Comparison of ENCODE assay signal across 15 mouse cellular contexts in the genomic region with DNA sequence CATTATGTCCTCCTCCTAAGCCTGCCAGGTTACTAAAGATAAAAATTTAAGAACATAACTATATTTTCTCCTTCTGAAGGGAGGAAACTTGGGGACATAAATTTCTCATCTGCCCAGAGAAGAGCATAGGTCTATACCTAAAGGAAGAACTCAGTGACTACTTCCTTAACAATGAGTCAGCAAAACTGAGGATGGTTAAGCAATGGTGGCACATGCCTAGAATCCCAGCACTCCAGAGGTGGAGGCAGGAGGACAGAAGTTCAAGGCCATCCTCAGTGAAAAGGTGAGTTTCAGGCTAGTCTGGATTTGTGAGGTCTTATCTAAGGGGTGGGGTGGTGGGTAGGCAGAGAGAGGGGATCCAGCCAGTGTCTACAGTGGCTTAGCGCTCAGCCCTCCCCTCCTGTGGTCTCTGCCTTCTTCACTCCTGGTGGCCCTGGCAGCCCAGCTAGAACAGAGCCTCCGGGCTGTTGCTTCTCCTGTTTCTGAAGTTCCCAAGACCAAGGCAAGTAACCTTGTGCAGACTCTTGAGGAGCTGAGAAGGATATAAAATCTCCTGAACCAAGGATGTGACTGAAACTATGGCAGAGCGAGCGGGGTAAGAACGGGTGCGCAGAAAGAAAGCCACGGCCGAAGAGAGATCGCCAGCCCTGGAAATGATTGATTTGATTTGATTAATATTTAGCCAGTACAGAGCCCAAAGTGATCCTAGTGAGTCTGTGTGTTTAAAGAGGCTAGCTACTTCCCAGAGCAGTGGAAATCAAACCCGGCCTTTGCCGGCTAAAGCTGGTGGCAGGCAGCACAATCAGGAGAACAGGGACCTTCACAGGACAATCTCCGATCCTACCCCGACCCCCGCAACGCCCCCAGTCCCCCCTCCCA.
DNase-seq lines count a peak whose midpoint lies in the region; ATAC-seq and TF ChIP-seq lines count a peak whose summit lies in the region.
"Had no signal": no experiment of that assay in that cellular context is flagged by ENCODE, and none has a peak within 500 bp of the region (broad histone marks: within the 10 kb centered on the region; RNA-seq: fewer than 3 reads in every experiment).

No protein-coding gene starts in this region.

- intact Hi-C loops in gastrocnemius, postnatal 14 days (cut with DNase I; ENCODE audit: low total_unique reads) = no loop called here
- intact Hi-C loops in left cerebral cortex, postnatal 25 days (cut with DNase I) = no loop called here

- 26% methylated on average over 15 of the region's 15 CpGs for WGBS in lung, embryonic 16.5 days
- 38% methylated on average over 15 of the region's 15 CpGs for WGBS in intestine, embryonic 15.5 days
- WGBS in liver, postnatal 0 days (ENCODE audit: insufficient replicate concordance) = 42% methylated on average over 15 of the region's 15 CpGs
- 65% methylated on average over 15 of the region's 15 CpGs for WGBS in thymus, adult 2 months

- no peak for TF ChIP-seq POLR2A in thymus, adult 2 months (IDR thresholded peaks at IDR 0.05; ENCODE audit: control insufficient read depth, extremely low read depth, insufficient read depth, low read length, poor library complexity)

- no peak for ATAC-seq in lung, embryonic 16.5 days (ENCODE audit: low read depth)
- ATAC-seq in intestine, embryonic 15.5 days = peak; percentile 77
- peak; percentile 85 for ATAC-seq in liver, postnatal 0 days
- ATAC-seq: CD4-positive, CD25-positive, alpha-beta regulatory T cell, adult 4 months had no signal

- TF ChIP-seq EP300 in liver, postnatal 0 days (IDR thresholded peaks at IDR 0.05; ENCODE audit: low read depth) = no peak

- no peak for TF ChIP-seq CTCF in liver, postnatal 0 days (IDR thresholded peaks at IDR 0.05; ENCODE audit: low read depth)
- TF ChIP-seq CTCF in thymus, adult 2 months (IDR thresholded peaks at IDR 0.05; ENCODE audit: borderline replicate concordance, control insufficient read depth, extremely low read depth, insufficient read depth, low read length, poor library complexity) = no peak

- no peak overlapping the region for H3K9ac ChIP-seq in lung, embryonic 16.5 days (ENCODE audit: low read length)
- H3K9ac ChIP-seq in intestine, embryonic 15.5 days = no peak overlapping the region
- H3K9ac ChIP-seq in liver, postnatal 0 days (replicated peaks) = no peak overlapping the region
- H3K9ac ChIP-seq: embryonic facial prominence, embryonic 12.5 days; hindbrain, embryonic 14.5 days had no signal

- H3K4me2 ChIP-seq in lung, embryonic 16.5 days (ENCODE audit: low read depth, low read length) = peak overlapping the region; percentile 27; the same call in 1 of the 2 replicates
- H3K4me2 ChIP-seq in intestine, embryonic 15.5 days (replicated peaks) = peak overlapping the region; percentile 32
- H3K4me2 ChIP-seq in liver, postnatal 0 days (ENCODE audit: low read depth, low read length) = peak overlapping the region; percentile 61
- H3K4me2 ChIP-seq: embryonic facial prominence, embryonic 12.5 days; heart, embryonic 11.5 days; hindbrain, embryonic 14.5 days had no signal

- peak overlapping the region; percentile 2; the same call in 1 of the 2 replicates for H3K4me3 ChIP-seq in lung, embryonic 16.5 days (ENCODE audit: low read length)
- no peak overlapping the region for H3K4me3 ChIP-seq in intestine, embryonic 15.5 days (replicated peaks)
- H3K4me3 ChIP-seq in liver, postnatal 0 days (ENCODE audit: low read depth, low read length) = no peak overlapping the region
- no peak overlapping the region for H3K4me3 ChIP-seq in thymus, adult 2 months (ENCODE audit: control insufficient read depth, insufficient read depth, low read length)
- H3K4me3 ChIP-seq: embryonic facial prominence, embryonic 12.5 days had no signal

- H3K27ac ChIP-seq in lung, embryonic 16.5 days (ENCODE audit: low read length) = no peak overlapping the region
- H3K27ac ChIP-seq in intestine, embryonic 15.5 days = no peak overlapping the region
- no peak overlapping the region for H3K27ac ChIP-seq in liver, postnatal 0 days (ENCODE audit: low read depth)
- H3K27ac ChIP-seq in thymus, adult 2 months (ENCODE audit: control insufficient read depth, insufficient read depth, low read length) = no peak overlapping the region
- H3K27ac ChIP-seq: embryonic facial prominence, embryonic 12.5 days; hindbrain, embryonic 14.5 days had no signal

- no peaks in the 10 kb centered on the region for H3K36me3 ChIP-seq in lung, embryonic 16.5 days (ENCODE audit: control insufficient read depth, insufficient read depth, low read length)
- no peaks in the 10 kb centered on the region for H3K36me3 ChIP-seq in intestine, embryonic 15.5 days
- H3K36me3 ChIP-seq in liver, postnatal 0 days (replicated peaks; ENCODE audit: insufficient read depth, low read length) = no peaks in the 10 kb centered on the region
- no peaks in the 10 kb centered on the region for H3K36me3 ChIP-seq in thymus, adult 2 months (ENCODE audit: control insufficient read depth, insufficient read depth, low read length)
- H3K36me3 ChIP-seq: embryonic facial prominence, embryonic 12.5 days had no signal

- H3K4me1 ChIP-seq in lung, embryonic 16.5 days (replicated peaks; ENCODE audit: control insufficient read depth, insufficient read depth, low read length) = no peaks in the 10 kb centered on the region
- no peaks in the 10 kb centered on the region for H3K4me1 ChIP-seq in intestine, embryonic 15.5 days (replicated peaks)
- 0 out of 2 replicates have a peak, but pooled peaks cover 2% of the 10 kb centered on the region for H3K4me1 ChIP-seq in liver, postnatal 0 days (ENCODE audit: insufficient read depth)
- no peaks in the 10 kb centered on the region for H3K4me1 ChIP-seq in thymus, adult 2 months (replicated peaks; ENCODE audit: control insufficient read depth, insufficient read depth, low read length)

- H3K27me3 ChIP-seq in lung, embryonic 16.5 days (ENCODE audit: control insufficient read depth, insufficient read depth, low read depth, low read length) = no peaks in the 10 kb centered on the region
- no peaks in the 10 kb centered on the region for H3K27me3 ChIP-seq in intestine, embryonic 15.5 days (replicated peaks)
- no peaks in the 10 kb centered on the region for H3K27me3 ChIP-seq in liver, postnatal 0 days (ENCODE audit: insufficient read depth, low read length)
- H3K27me3 ChIP-seq in thymus, adult 2 months (ENCODE audit: control insufficient read depth, insufficient read depth, low read length) = no peaks in the 10 kb centered on the region
- H3K27me3 ChIP-seq: embryonic facial prominence, embryonic 12.5 days had no signal

- DNase-seq in lung, adult 18-20 months = no peak
- peak; percentile 41 for DNase-seq in kidney, postnatal 10 days
- DNase-seq in liver, postnatal 0 days = peak; percentile 16
- DNase-seq in thymus, adult 2 months = no peak
- no peak for DNase-seq in gastrocnemius, postnatal 14 days
- DNase-seq in left cerebral cortex, postnatal 25 days (ENCODE audit: low spot score in 2 of 2) = no peak
- DNase-seq: adrenal gland, postnatal 25 days; cerebellum, adult 2 months; thymus, postnatal 4 days had no signal

- no peaks in the 10 kb centered on the region for H3K9me3 ChIP-seq in lung, embryonic 16.5 days (ENCODE audit: control insufficient read depth, low read length)
- no peaks in the 10 kb centered on the region for H3K9me3 ChIP-seq in intestine, embryonic 15.5 days
- H3K9me3 ChIP-seq in liver, postnatal 0 days (ENCODE audit: low read length) = no peaks in the 10 kb centered on the region
- H3K9me3 ChIP-seq: embryonic facial prominence, embryonic 12.5 days had no signal

Comparison
In these comparisons a context has a peak if more than half of its experiments do, and no peak if none do; other contexts are left out.
1. DNase-seq: peak in kidney, postnatal 10 days (single experiment) and liver, postnatal 0 days (single experiment); none in lung, adult 18-20 months (0 of 2), thymus, adult 2 months (single experiment), gastrocnemius, postnatal 14 days (single experiment) and left cerebral cortex, postnatal 25 days (0 of 2).
2. Peak in every context shown above with its lines, with median percentiles within 50 percentile points of each other: H3K4me2 ChIP-seq.